Mouse (Mus musculus) kidney, embryonic 16.5 days (tissue): ENCODE results near the gene Pdik1l. TPM values are rescaled to one million over a fixed set of nuclear protein-coding genes. Genes with fewer than 3 reads are reported as not detected.
A peak's percentile ranks its signal among the peaks of the same experiment; 100 is the strongest.

ENCODE experiments used
- ATAC-seq: fragments of 200-750 bp; cut with Nextera tagmentation; 2 replicates; pipeline ENCODE4 v1.8.0; 2017; ENCODE audit warnings: moderate TSS enrichment; ENCODE audit not compliant: low FRiP score, low TSS enrichment
- H3K27ac ChIP-seq: fragments of 300-500 bp; sonication (generic); 2 replicates; pipeline ENCODE4 v1.5.1; 2014; ENCODE audit warnings: low read length
- H3K27me3 ChIP-seq: fragments of 300-500 bp; sonication (generic); 2 replicates; pipeline ENCODE4 v1.6.1; 2014; ENCODE audit warnings: low read length, control low read depth, mixed read lengths; ENCODE audit not compliant: insufficient read depth
- H3K36me3 ChIP-seq: fragments of 300-500 bp; sonication (generic); 2 replicates; pipeline ENCODE4 v1.6.1; 2014; ENCODE audit warnings: low read length, control low read depth, mixed read lengths; ENCODE audit not compliant: insufficient read depth
- H3K4me1 ChIP-seq: fragments of 300-500 bp; sonication (generic); 2 replicates; pipeline ENCODE4 v1.6.1; 2014; ENCODE audit warnings: low read length, control low read depth, mixed read lengths; ENCODE audit not compliant: insufficient read depth
- H3K4me2 ChIP-seq: fragments of 300-500 bp; sonication (generic); replicated peaks from 2 replicates; pipeline ENCODE4 v1.6.1; 2014; ENCODE audit warnings: low read depth, low read length
- H3K4me3 ChIP-seq: fragments of 300-500 bp; sonication (generic); 2 replicates; pipeline ENCODE4 v1.5.1; 2014; ENCODE audit warnings: mild to moderate bottlenecking, low read length
- H3K9ac ChIP-seq: fragments of 300-500 bp; sonication (generic); replicated peaks from 2 replicates; pipeline ENCODE4 v1.6.1; 2014; ENCODE audit warnings: low read length
- H3K9me3 ChIP-seq: fragments of 300-500 bp; sonication (generic); 2 replicates; pipeline ENCODE4 v1.6.1; 2016; ENCODE audit warnings: low read length, control low read depth
- WGBS: fragments of 180-500 bp; shearing (Covaris S2); extraction: QIAGEN DNeasy Blood & Tissue Kit; methylation state at CpG from one replicate; pipeline ENCODE4 v1.1.7; 2014; 5-methylcytosine and 5-hydroxymethylcytosine counted together
- polyA plus RNA-seq: library from polyadenylated mRNA; unstranded; fragments of >200 nt; fragmentation: Nextera tagmentation; extraction: Ambion mirVana; gene quantifications from 2 replicates; pipeline ENCODE4 v1.2.1, GENCODE M21; 2015

Pdik1l gene
- polyA plus RNA-seq, 1 experiment from 2014 or later: 20.2 TPM

- Histone ChIP-seq H3K9me3 (no peaks in the 10 kb centered on the region), H3K27ac (no peak overlapping the region), H3K36me3 (no peaks in the 10 kb centered on the region), H3K27me3 (peaks cover 42% of the 10 kb centered on the region), H3K4me3 (no peak overlapping the region), H3K4me2 (no peak overlapping the region), H3K4me1 (peaks cover 59% of the 10 kb centered on the region), H3K9ac (no peak overlapping the region)
- ATAC-seq: no peak
- 57% methylated on average over 3 of the region's 3 CpGs for WGBS
These were observed 32.9 kb downstream of the Pdik1l start for GRCm38 (mm10) chr4:134254835-134255234.

GRCm38 (mm10) chr4:134253722-134254324, 33.9 kb downstream of the Pdik1l start, which contains the start of gene Grrp1:
Grrp1 (minus strand) TSS chr4:134254106.
- ATAC-seq: no peak
- 2% methylated on average over 13 of the region's 13 CpGs for WGBS
- peak within 1 kb of the TSS; percentile 67 for H3K27ac ChIP-seq
- H3K9ac ChIP-seq: peak within 1 kb of the TSS; percentile 53
- H3K36me3 ChIP-seq: no peaks in the 10 kb centered on the region
- H3K27me3 ChIP-seq: peaks cover 46% of the 10 kb centered on the region
- peak within 1 kb of the TSS; percentile 92 for H3K4me2 ChIP-seq
- no peaks in the 10 kb centered on the region for H3K9me3 ChIP-seq
- H3K4me1 ChIP-seq: peaks cover 64% of the 10 kb centered on the region
- H3K4me3 ChIP-seq: peak within 1 kb of the TSS; percentile 52

GRCm38 (mm10) chr4:134252911-134253721, 34.6 kb downstream of the Pdik1l start:
- WGBS: 13% methylated on average over 15 of the region's 15 CpGs
- peak overlapping the region; percentile 52 for H3K4me3 ChIP-seq
- no peaks in the 10 kb centered on the region for H3K9me3 ChIP-seq
- H3K36me3 ChIP-seq: no peaks in the 10 kb centered on the region
- no peak for ATAC-seq
- H3K4me2 ChIP-seq: peak overlapping the region; percentile 92
- peak overlapping the region; percentile 53 for H3K9ac ChIP-seq
- H3K27ac ChIP-seq: peak overlapping the region; percentile 67
- H3K27me3 ChIP-seq: peaks cover 53% of the 10 kb centered on the region
- H3K4me1 ChIP-seq: peaks cover 64% of the 10 kb centered on the region

GRCm38 (mm10) chr4:134252131-134252910, 35.4 kb downstream of the Pdik1l start:
- ATAC-seq: no peak
- Histone ChIP-seq H3K4me2 (peak overlapping the region; percentile 92), H3K9ac (peak overlapping the region; percentile 66), H3K9me3 (no peaks in the 10 kb centered on the region), H3K36me3 (no peaks in the 10 kb centered on the region), H3K27ac (peak overlapping the region; percentile 36), H3K4me3 (peak overlapping the region; percentile 52), H3K27me3 (peaks cover 61% of the 10 kb centered on the region), H3K4me1 (peaks cover 62% of the 10 kb centered on the region)
- WGBS: 14% methylated on average over 22 of the region's 22 CpGs

DNA sequence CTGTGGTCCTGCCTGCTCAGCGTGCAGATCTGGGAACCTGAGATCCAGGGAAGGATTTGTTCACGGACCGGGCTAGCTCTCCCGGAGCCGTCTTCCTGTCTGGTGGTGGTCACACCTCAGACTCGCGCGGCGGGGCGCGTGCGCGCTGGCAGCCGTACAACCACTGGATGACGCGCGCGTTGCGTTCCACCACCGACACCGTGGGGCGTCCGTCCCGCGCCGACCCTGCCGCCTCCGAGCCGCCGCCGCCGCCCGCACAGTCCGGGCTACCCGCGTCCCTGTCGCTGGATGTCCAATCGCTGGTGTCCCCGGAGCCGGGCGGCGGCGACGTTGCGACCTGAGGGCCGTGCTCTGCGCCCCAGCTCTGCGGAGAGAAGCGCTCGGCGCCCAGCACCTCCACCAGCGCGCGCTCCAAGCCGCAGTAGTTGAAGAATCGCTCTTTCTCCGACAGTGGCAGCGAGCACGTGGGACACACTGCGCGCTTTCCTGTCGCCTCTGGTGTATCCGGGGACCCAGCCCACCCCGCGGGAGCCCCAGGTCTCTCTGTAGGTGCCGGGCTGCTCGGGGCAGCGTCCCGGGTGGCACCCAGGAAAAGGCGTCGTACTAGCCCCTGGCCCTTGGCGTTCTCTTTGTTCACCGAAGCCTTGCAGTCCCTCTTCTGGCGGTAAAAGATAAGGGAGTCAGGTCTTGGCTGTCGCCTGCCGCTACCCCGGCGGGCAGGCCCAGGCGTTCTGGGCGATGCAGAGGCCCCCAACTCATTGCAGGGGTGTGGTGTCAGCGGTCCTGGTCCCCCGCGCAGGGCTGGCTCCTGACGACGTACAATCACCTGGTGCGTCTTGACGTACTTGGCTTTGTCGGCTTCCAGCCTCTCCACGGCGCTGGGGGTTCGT, 36.2 kb downstream of the Pdik1l start:
- Histone ChIP-seq H3K4me1 (peaks cover 55% of the 10 kb centered on the region), H3K27ac (no peak overlapping the region), H3K9ac (peak overlapping the region; percentile 66), H3K27me3 (peaks cover 65% of the 10 kb centered on the region), H3K36me3 (no peaks in the 10 kb centered on the region), H3K9me3 (no peaks in the 10 kb centered on the region), H3K4me3 (peak overlapping the region; percentile 52), H3K4me2 (peak overlapping the region; percentile 92)
- no peak for ATAC-seq
- under 1% methylated on average over 90 of the region's 91 CpGs for WGBS

- peaks cover 65% of the 10 kb centered on the region for H3K27me3 ChIP-seq
- no peak overlapping the region for H3K27ac ChIP-seq
- peaks cover 56% of the 10 kb centered on the region for H3K4me1 ChIP-seq
- H3K36me3 ChIP-seq: no peaks in the 10 kb centered on the region
- H3K4me2 ChIP-seq: peak overlapping the region; percentile 92
- no peaks in the 10 kb centered on the region for H3K9me3 ChIP-seq
- ATAC-seq: no peak
- H3K4me3 ChIP-seq: peak overlapping the region; percentile 52
- H3K9ac ChIP-seq: peak overlapping the region; percentile 66
- 13% methylated on average over 10 of the region's 10 CpGs for WGBS
These were observed 36.8 kb downstream of the Pdik1l start for GRCm38 (mm10) chr4:134250930-134251240.

GRCm38 (mm10) chr4:134250116-134250929, 37.4 kb downstream of the Pdik1l start:
- WGBS: 11% methylated on average over 27 of the region's 27 CpGs
- peak overlapping the region; percentile 58; the same call in 1 of the 2 replicates for H3K9ac ChIP-seq

GRCm38 (mm10) chr4:134249651-134250050, 38.0 kb downstream of the Pdik1l start:
- Histone ChIP-seq H3K4me3 (peak overlapping the region; percentile 52), H3K9ac (peak overlapping the region; percentile 58), H3K36me3 (no peaks in the 10 kb centered on the region), H3K4me2 (peak overlapping the region; percentile 92), H3K27ac (no peak overlapping the region), H3K4me1 (peaks cover 58% of the 10 kb centered on the region), H3K27me3 (peaks cover 65% of the 10 kb centered on the region), H3K9me3 (no peaks in the 10 kb centered on the region)
- peak; percentile 21 for ATAC-seq
- under 1% methylated on average over 30 of the region's 30 CpGs for WGBS

More at GRCm38 (mm10) chr4:134250116-134250929, 37.4 kb downstream of the Pdik1l start:
- no peak for ATAC-seq
- Histone ChIP-seq H3K4me1 (peaks cover 55% of the 10 kb centered on the region), H3K27ac (no peak overlapping the region), H3K27me3 (peaks cover 65% of the 10 kb centered on the region), H3K4me2 (peak overlapping the region; percentile 92), H3K9me3 (no peaks in the 10 kb centered on the region), H3K4me3 (peak overlapping the region; percentile 52), H3K36me3 (no peaks in the 10 kb centered on the region)
